Mouse (Mus musculus) forebrain, embryonic 14.5 days (tissue): Measurements from ENCODE around the gene Gm20661. TPM values are rescaled to one million over a fixed set of nuclear protein-coding genes. Genes with fewer than 3 reads are reported as not detected.

Experiments used
- ATAC-seq: fragments of 200-750 bp; cut with Nextera tagmentation; 2 replicates; pipeline ENCODE4 v1.8.0; 2017; ENCODE audit warnings: mild to moderate bottlenecking, moderate library complexity
- DNase-seq: peaks from one replicate; pipeline ENCODE4 v3.0.0-alpha.2; 2015; ENCODE audit warnings: low spot score
- H3K27ac ChIP-seq: fragments of 300-500 bp; sonication (generic); 2 replicates; pipeline ENCODE4 v1.5.1; 2014; ENCODE audit warnings: low read depth, mild to moderate bottlenecking, control low read depth, low read length, moderate library complexity
- H3K27me3 ChIP-seq: fragments of 300-500 bp; sonication (generic); replicated peaks from 2 replicates; pipeline ENCODE4 v1.6.1; 2014; ENCODE audit warnings: low read length, control low read depth, mixed read lengths; ENCODE audit not compliant: control insufficient read depth, insufficient read depth
- H3K36me3 ChIP-seq: fragments of 300-500 bp; sonication (generic); 2 replicates; pipeline ENCODE4 v1.6.1; 2014; ENCODE audit warnings: low read length, control low read depth; ENCODE audit not compliant: control insufficient read depth, insufficient read depth
- H3K4me1 ChIP-seq: fragments of 300-500 bp; sonication (generic); 2 replicates; pipeline ENCODE4 v1.6.1; 2014; ENCODE audit warnings: antibody characterized with exemption, low read length, control low read depth; ENCODE audit not compliant: control insufficient read depth, insufficient read depth
- H3K4me2 ChIP-seq: fragments of 300-500 bp; sonication (generic); 2 replicates; pipeline ENCODE4 v1.6.1; 2014; ENCODE audit warnings: mild to moderate bottlenecking, control low read depth, low read length
- H3K4me3 ChIP-seq: fragments of 300-500 bp; sonication (generic); 2 replicates; pipeline ENCODE4 v1.5.1; 2014; ENCODE audit warnings: low read depth, low read length, control low read depth
- H3K9ac ChIP-seq: fragments of 300-500 bp; sonication (generic); 2 replicates; pipeline ENCODE4 v1.6.1; 2014; ENCODE audit warnings: mild to moderate bottlenecking, low read length, control low read depth, moderate library complexity
- H3K9me3 ChIP-seq: fragments of 300-500 bp; sonication (generic); replicated peaks from 2 replicates; pipeline ENCODE4 v1.6.1; 2016; ENCODE audit warnings: low read length, control low read depth, mixed read lengths; ENCODE audit not compliant: control insufficient read depth
- WGBS: fragments of 180-500 bp; shearing (Covaris S2); extraction: QIAGEN DNeasy Blood & Tissue Kit; methylation state at CpG from one replicate; pipeline ENCODE4 v1.1.7; 2014; 5-methylcytosine and 5-hydroxymethylcytosine counted together
- polyA plus RNA-seq: library from polyadenylated mRNA; unstranded; fragments of >200 nt; fragmentation: Nextera tagmentation; extraction: Ambion mirVana; gene quantifications from 2 replicates; pipeline ENCODE4 v1.2.1, GENCODE M21; 2014

The Gm20661 gene
- 0.56 and 0.83 TPM in 2 replicates for polyA plus RNA-seq

DNA sequence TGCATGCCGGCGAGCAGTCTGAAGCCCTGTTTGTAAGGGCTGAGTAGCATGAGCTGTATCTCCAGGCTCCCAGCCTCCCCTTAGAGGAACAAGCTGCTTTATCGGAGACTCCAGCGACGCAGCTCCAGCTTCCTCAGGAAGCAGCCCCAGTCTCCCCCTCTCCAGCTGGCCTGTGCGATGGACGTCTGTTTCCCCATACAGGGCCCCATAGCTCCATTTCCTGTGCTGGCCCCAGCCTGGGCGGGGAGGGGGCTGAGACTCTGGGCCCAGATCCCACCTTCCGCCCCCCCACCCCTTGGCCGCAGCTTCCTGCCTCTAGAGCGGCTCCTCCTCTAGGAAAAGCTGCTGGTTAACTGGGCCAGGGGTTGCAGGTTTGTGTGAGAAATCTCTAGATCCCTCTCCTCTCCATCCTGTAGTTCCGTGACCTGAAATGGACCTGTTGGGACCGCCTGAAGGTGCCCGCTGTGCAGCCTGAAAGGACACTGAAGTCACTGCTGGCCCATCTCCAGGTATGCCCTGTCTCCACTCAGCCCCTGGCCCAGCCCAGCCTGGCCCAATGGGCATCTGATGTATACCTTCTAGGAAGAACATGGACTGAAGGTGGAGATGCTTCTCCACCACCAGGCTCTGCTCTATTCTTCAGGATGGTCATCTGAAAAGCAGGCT, at the start of gene Gm20661:
Gene Gm20661 (plus strand): TSS at position 378 of the 666 bp plus-strand sequence.
- H3K9me3 ChIP-seq: no peaks in the 10 kb centered on the region
- peak within 1 kb of the TSS; percentile 55 for H3K27ac ChIP-seq
- 60% methylated on average over 14 of the region's 14 CpGs for WGBS
- H3K4me1 ChIP-seq: peaks cover 6% of the 10 kb centered on the region
- ATAC-seq: no peak
- DNase-seq: peak; percentile 45
- H3K9ac ChIP-seq: peak within 1 kb of the TSS; percentile 33; the same call in 1 of the 2 replicates
- H3K4me3 ChIP-seq: no peak within 1 kb of the TSS
- peak within 1 kb of the TSS; percentile 1; the same call in 1 of the 2 replicates for H3K4me2 ChIP-seq
- no peaks in the 10 kb centered on the region for H3K27me3 ChIP-seq
- H3K36me3 ChIP-seq: no peaks in the 10 kb centered on the region

DNA sequence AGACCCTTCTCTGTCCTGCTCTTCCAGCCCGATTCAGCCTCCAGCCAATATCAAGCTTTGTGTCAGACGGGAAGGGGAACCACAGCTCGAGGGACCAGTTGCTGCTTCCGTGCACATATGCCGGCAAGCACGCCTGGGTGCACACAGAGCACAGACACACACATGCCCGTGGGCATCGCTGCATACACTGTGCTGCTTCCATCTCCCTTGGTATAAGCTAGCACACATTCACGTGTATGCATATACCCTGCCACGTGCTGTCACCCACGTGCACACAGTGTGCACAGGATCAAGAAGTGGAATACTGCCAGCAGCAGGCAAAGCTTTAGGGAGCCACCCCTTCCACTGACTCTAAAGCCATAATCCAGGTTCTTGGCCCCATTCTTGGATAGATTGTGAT, 48.7 kb upstream of the Gm20661 start:
- Histone ChIP-seq H3K9ac (no peak overlapping the region), H3K27me3 (no peaks in the 10 kb centered on the region), H3K4me3 (no peak overlapping the region), H3K27ac (no peak overlapping the region), H3K4me1 (peaks cover 12% of the 10 kb centered on the region), H3K9me3 (no peaks in the 10 kb centered on the region), H3K4me2 (no peak overlapping the region), H3K36me3 (no peaks in the 10 kb centered on the region)
- DNase-seq: no peak
- WGBS: 89% methylated on average over 11 of the region's 11 CpGs
- no peak for ATAC-seq

DNA sequence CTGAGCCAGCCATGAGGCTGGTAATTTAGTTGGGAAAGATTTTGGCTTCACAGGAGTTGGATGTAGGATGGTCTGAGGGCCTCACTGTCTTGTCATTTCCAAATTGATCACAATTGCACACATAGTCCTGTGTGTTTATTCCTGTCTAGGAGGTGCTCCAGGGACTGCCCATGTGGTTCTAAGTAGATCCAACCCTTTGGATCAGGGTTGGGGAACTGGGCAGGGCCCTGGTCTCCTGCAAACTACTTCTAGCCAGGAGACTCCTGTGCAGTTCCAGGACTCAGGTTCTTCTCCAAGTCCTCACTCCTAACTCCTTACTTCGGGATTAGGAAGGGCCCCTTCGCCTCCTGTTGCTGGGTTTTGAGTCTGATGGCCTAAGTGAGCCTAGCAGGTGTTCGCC, 47.5 kb upstream of the Gm20661 start, which contains the start of gene Camkv:
Gene Camkv (plus strand): TSS at position 301 of the 400 bp plus-strand sequence.
- 4% methylated on average over 3 of the region's 3 CpGs for WGBS
- ATAC-seq (no peak), DNase-seq (no peak)
- peak within 1 kb of the TSS; percentile 86 for H3K4me2 ChIP-seq
- H3K4me3 ChIP-seq: peak within 1 kb of the TSS; percentile 49
- peak within 1 kb of the TSS; percentile 67 for H3K9ac ChIP-seq
- H3K9me3 ChIP-seq: no peaks in the 10 kb centered on the region
- H3K27ac ChIP-seq: peak within 1 kb of the TSS; percentile 27; the same call in 1 of the 2 replicates
- H3K36me3 ChIP-seq: no peaks in the 10 kb centered on the region
- H3K4me1 ChIP-seq: peaks cover 12% of the 10 kb centered on the region
- H3K27me3 ChIP-seq: no peaks in the 10 kb centered on the region

DNA sequence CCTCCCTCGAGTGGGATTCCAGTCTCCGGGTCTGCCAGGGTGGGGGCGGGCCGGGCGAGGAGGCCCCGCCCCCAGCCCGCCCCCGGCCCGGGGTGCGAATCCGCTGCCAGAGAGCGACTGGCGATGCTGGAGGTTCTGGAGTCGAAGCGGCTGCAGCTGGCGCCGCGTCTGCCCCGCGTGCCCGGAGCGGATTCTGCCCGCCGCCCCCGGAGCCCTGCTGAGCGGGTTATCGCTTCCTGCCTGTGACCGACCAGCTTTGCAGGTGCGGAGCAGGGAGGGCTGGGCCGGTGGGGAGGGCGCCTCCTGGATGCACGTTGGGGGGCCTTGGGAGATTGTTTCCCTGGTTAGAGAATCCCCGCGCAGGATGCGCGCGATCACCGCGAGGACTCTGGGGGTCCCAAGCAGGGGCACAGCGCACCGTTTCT, 47.1 kb upstream of the Gm20661 start:
- under 1% methylated on average over 39 of the region's 41 CpGs for WGBS
- Histone ChIP-seq H3K4me3 (peak overlapping the region; percentile 49), H3K9ac (peak overlapping the region; percentile 67), H3K4me1 (peaks cover 12% of the 10 kb centered on the region), H3K27me3 (no peaks in the 10 kb centered on the region), H3K4me2 (peak overlapping the region; percentile 86), H3K27ac (peak overlapping the region; percentile 27; the same call in 1 of the 2 replicates), H3K9me3 (no peaks in the 10 kb centered on the region), H3K36me3 (no peaks in the 10 kb centered on the region)
- peak; percentile 70 for ATAC-seq
- DNase-seq: peak; percentile 52

DNA sequence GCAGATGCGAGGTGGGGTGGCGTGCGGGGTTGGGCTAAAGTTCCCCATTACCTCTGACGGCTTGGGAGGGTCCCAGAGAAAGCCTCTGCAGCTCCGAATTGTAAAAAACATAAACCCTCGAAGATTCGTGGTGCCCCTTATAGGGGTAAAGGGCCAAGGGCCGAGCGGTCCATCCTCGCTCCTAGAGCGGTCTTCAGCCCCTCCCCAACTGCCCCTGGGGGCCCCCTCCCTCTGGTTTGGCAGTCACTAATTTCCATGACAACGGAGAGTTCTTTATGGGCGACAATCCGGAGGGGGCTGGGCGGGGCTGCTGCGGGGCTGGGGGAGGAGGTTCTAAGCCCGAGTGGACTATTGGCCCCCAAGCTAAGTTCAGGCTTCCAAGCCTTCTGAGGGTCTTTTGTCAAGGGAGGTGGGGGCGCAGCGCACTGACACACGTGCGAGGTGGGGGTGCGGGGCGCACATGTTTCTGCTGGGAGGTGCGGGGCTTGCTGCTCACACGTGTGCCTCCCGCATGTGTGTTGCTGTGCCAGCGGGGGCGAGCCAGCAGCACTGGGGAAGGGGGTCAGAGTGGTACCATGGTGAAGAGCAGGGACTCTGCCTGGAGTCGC, 46.5 kb upstream of the Gm20661 start:
- Histone ChIP-seq H3K9ac (peak overlapping the region; percentile 67), H3K27ac (no peak overlapping the region), H3K9me3 (no peaks in the 10 kb centered on the region), H3K36me3 (no peaks in the 10 kb centered on the region), H3K4me2 (peak overlapping the region; percentile 86), H3K27me3 (no peaks in the 10 kb centered on the region), H3K4me1 (peaks cover 12% of the 10 kb centered on the region), H3K4me3 (peak overlapping the region; percentile 49)
- 1% methylated on average over 29 of the region's 29 CpGs for WGBS
- ATAC-seq (peak; percentile 62), DNase-seq (peak; percentile 37)

DNA sequence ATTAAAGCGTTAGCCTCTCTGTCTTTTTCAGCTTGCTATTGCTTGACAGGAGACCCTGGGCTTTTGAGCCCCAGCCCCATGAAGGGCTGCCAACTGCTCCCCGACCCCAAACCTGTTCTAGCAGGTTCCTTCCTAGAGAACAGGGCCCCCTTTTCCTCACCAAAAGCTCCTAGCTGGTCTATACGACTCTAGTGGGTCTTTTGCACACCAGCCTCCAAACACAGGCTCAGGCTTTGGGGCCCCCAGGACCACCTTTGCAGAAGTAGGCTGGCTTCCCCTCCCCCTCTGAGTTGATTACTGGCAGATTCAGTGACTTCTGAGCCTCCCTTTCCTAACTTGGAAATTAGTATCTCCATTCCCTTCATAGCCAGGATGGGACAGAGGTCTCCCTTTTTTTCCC, 46.0 kb upstream of the Gm20661 start:
- Histone ChIP-seq H3K27me3 (no peaks in the 10 kb centered on the region), H3K27ac (no peak overlapping the region), H3K4me3 (peak overlapping the region; percentile 49), H3K9ac (peak overlapping the region; percentile 67), H3K9me3 (no peaks in the 10 kb centered on the region), H3K4me2 (peak overlapping the region; percentile 86), H3K4me1 (peaks cover 12% of the 10 kb centered on the region), H3K36me3 (no peaks in the 10 kb centered on the region)
- DNase-seq: no peak
- WGBS: 0% methylated on average over 3 of the region's 3 CpGs
- ATAC-seq: no peak

DNA sequence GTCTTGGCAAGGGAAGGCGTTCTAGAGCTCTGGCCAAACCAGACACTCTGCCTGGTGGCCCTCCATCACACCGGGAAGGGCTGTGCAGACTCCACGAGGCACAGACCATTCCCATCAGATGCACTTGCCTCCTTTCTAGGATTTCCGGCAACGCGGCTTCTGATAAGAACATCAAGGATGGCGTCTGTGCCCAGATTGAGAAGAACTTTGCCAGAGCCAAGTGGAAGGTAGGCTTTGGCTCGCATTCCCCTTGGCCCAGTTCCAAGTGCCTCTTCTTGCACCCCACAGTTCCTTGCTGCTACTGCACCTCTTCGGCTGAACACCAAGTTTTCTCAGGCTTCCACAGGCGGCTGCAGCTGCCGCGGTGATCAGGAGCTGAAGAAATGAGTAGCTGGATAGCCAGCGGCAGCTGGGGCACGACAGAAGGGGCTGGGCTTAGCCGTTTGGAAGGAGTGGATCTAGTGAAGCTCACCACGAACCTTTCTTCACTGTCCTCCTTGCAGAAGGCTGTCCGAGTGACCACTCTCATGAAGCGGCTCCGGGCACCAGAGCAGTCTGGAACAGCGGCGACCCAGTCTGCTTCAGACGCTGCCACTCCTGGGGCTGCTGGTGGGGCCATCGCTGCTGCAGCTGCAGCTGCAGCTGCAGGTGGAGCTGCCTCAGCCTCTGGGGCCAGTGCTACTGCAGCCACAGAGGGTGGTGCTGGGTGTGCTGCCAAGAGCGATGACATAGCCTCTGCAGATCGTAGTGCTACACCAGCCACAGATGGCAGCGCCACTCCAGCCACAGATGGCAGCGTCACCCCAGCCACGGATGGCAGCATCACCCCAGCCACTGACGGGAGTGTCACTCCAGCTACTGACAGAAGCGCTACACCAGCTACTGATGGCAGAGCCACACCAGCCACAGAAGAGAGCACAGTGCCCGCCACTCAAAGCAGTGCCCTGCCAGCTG, 35.3 kb upstream of the Gm20661 start:
- Histone ChIP-seq H3K27me3 (no peaks in the 10 kb centered on the region), H3K4me1 (peaks cover 7% of the 10 kb centered on the region; the same call in 1 of the 2 replicates), H3K9ac (no peak overlapping the region), H3K4me2 (no peak overlapping the region), H3K36me3 (no peaks in the 10 kb centered on the region), H3K4me3 (no peak overlapping the region), H3K27ac (no peak overlapping the region; the same call in 1 of the 2 replicates), H3K9me3 (no peaks in the 10 kb centered on the region)
- ATAC-seq (no peak), DNase-seq (no peak)
- WGBS: 90% methylated on average over 31 of the region's 31 CpGs

DNA sequence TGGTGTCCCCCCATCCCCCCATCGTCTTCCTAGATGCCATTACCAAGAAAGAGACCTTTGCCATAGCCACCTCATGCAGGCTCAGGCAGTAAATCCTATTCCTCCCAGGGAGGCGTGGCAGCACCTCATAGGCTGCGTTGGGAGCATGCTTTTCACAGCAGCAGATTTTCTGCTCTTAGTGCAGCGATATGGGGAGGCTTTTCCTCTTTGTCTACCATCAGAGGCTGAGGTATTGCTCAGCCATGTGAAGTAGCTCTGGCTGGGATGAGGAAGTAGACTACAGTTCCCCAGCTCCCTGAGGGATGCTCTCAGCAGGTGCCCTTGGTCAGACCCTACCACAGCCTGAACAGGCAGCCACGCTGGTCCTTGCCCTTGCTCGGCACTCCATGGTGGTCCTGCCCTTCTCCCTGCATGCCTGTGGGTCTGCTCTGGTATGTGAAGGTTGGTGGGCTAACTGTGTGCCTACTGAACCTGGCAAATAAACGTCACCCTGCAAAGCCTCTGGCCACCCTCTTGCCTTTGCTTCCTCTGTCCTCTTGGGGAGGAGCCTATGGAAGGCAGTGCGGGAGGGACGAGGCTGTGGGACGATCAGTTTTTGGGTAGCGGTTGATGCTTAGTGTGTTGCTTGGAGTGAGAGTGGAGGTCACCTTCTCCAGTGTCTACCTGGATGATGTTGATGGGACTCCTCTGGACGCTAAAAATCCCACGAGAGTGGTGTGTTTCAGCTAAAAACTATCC, 33.5 kb upstream of the Gm20661 start:
- WGBS: 83% methylated on average over 13 of the region's 13 CpGs
- H3K27ac ChIP-seq: no peak overlapping the region
- DNase-seq (no peak), ATAC-seq (no peak)
- no peak overlapping the region for H3K4me3 ChIP-seq
- H3K36me3 ChIP-seq: no peaks in the 10 kb centered on the region
- peaks cover 7% of the 10 kb centered on the region; the same call in 1 of the 2 replicates for H3K4me1 ChIP-seq
- no peak overlapping the region for H3K4me2 ChIP-seq
- H3K9me3 ChIP-seq: no peaks in the 10 kb centered on the region
- H3K27me3 ChIP-seq: no peaks in the 10 kb centered on the region
- H3K9ac ChIP-seq: no peak overlapping the region
